Mouse (Mus musculus): ENCODE measurements around the gene Olfr1271. TPM values are rescaled to one million over a fixed set of nuclear protein-coding genes. Genes with fewer than 3 reads are reported as not detected.
"Not testable (repeated sequence)": the region's sequence is repeated elsewhere in the genome, so short reads cannot be mapped to it uniquely, and the experiment has no call there.

Olfr1271 gene
- not detected in 2 replicates for polyA plus RNA-seq (2014; fragmentation: Nextera tagmentation; extraction: Ambion mirVana)

GRCm38 (mm10) chr2:90270932-90271331 is at the start of gene Olfr1271:
Olfr1271 (minus strand) TSS chr2:90271032.
- no peak within 1 kb of the TSS for H3K4me3 ChIP-seq (ENCODE audit: low read depth, low read length)
- H3K27me3 ChIP-seq (ENCODE audit: control insufficient read depth, insufficient read depth, low read length) = no peaks in the 10 kb centered on the region
- no peak within 1 kb of the TSS for H3K4me2 ChIP-seq (ENCODE audit: low read depth, severe bottlenecking)
- H3K4me1 ChIP-seq (ENCODE audit: control insufficient read depth, insufficient read depth, low read length) = no peaks in the 10 kb centered on the region
- DNase-seq (ENCODE audit: low spot score) = no peak
- H3K36me3 ChIP-seq (ENCODE audit: control insufficient read depth, insufficient read depth, low read length) = no peaks in the 10 kb centered on the region
- H3K9ac ChIP-seq (ENCODE audit: low read length) = no peak within 1 kb of the TSS
- ATAC-seq (ENCODE audit: insufficient number of reproducible peaks, low FRiP score, low TSS enrichment, low read depth) = no peak
- WGBS = 91% methylated on average over 2 of the region's 2 CpGs
- no peaks in the 10 kb centered on the region for H3K9me3 ChIP-seq (ENCODE audit: control insufficient read depth, low read length)
- H3K27ac ChIP-seq (replicated peaks; ENCODE audit: low read depth, low read length) = no peak within 1 kb of the TSS

DNA sequence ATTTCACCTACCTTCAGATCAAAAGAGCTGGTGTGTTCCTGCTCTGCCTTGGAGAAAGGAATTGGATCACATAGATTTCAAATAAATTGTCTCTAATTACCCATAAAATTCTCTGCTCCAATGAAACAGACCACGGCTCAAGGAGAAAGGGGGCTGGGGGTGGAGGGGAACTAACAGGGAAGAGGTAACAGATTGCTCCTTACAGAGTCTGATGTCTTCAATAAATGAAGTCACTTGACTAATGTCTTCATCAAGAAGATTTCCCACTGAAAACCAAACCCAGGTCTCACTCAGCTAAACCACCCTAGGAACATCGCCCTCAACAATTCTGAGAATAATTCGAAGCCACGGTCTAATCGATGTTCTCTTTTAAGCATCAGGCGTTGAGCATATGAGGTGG is 21.9 kb upstream of the Olfr1271 start, which contains the start of gene Olfr1272:
Gene Olfr1272 (minus strand): TSS at position 101 of the 400 bp plus-strand sequence.
- 91% methylated on average over 6 of the region's 6 CpGs for WGBS
- Histone ChIP-seq H3K4me3 (ENCODE audit: low read depth, low read length) (no peak within 1 kb of the TSS), H3K36me3 (ENCODE audit: control insufficient read depth, insufficient read depth, low read length) (no peaks in the 10 kb centered on the region), H3K27ac (replicated peaks; ENCODE audit: low read depth, low read length) (no peak within 1 kb of the TSS), H3K9ac (ENCODE audit: low read length) (no peak within 1 kb of the TSS), H3K4me2 (ENCODE audit: low read depth, severe bottlenecking) (no peak within 1 kb of the TSS), H3K4me1 (ENCODE audit: control insufficient read depth, insufficient read depth, low read length) (no peaks in the 10 kb centered on the region), H3K27me3 (ENCODE audit: control insufficient read depth, insufficient read depth, low read length) (no peaks in the 10 kb centered on the region), H3K9me3 (ENCODE audit: control insufficient read depth, low read length) (no peaks in the 10 kb centered on the region)
- no peak for DNase-seq (ENCODE audit: low spot score)
- no peak for ATAC-seq (ENCODE audit: insufficient number of reproducible peaks, low FRiP score, low TSS enrichment, low read depth)

DNA sequence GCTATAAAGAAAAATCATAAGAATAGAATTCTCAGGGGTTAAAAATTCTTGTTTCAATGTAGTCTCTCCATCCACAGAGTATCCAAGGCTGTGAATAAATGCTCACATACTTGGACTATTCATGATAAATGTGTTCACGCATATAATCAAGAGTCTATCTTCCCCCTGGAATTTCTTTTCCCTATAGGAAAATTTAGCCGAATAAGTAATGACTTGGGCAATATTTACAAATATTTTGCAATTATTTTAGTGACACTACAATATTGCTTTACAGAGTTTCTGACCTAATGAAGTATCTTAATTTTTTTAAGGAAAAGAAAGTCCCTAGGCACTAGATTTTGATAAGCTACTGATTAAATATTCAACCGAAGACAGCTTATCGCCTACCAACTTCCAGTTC is 13.3 kb downstream of the Olfr1271 start, which contains the start of gene Olfr142:
Gene Olfr142 (minus strand): TSS at position 101 of the 400 bp plus-strand sequence.
- H3K9ac ChIP-seq (ENCODE audit: low read length) = no peak within 1 kb of the TSS
- H3K36me3 ChIP-seq (ENCODE audit: control insufficient read depth, insufficient read depth, low read length) = no peaks in the 10 kb centered on the region
- no peaks in the 10 kb centered on the region for H3K9me3 ChIP-seq (ENCODE audit: control insufficient read depth, low read length)
- no peak within 1 kb of the TSS for H3K4me3 ChIP-seq (ENCODE audit: low read depth, low read length)
- no peaks in the 10 kb centered on the region for H3K27me3 ChIP-seq (ENCODE audit: control insufficient read depth, insufficient read depth, low read length)
- no peak for ATAC-seq (ENCODE audit: insufficient number of reproducible peaks, low FRiP score, low TSS enrichment, low read depth)
- no peak for DNase-seq (ENCODE audit: low spot score)
- no peaks in the 10 kb centered on the region for H3K4me1 ChIP-seq (ENCODE audit: control insufficient read depth, insufficient read depth, low read length)
- no peak within 1 kb of the TSS for H3K27ac ChIP-seq (replicated peaks; ENCODE audit: low read depth, low read length)
- no peak within 1 kb of the TSS for H3K4me2 ChIP-seq (ENCODE audit: low read depth, severe bottlenecking)
- 97% methylated on average over 4 of the region's 4 CpGs for WGBS

GRCm38 (mm10) chr2:90224393-90224792 is 46.4 kb downstream of the Olfr1271 start, which contains the start of gene Olfr1506:
Olfr1506 (minus strand) TSS chr2:90224493.
- H3K9ac ChIP-seq (ENCODE audit: low read length); H3K27me3 ChIP-seq (ENCODE audit: control insufficient read depth, insufficient read depth, low read length); H3K27ac ChIP-seq (replicated peaks; ENCODE audit: low read depth, low read length); DNase-seq (ENCODE audit: low spot score); ATAC-seq (ENCODE audit: insufficient number of reproducible peaks, low FRiP score, low TSS enrichment, low read depth); H3K9me3 ChIP-seq (ENCODE audit: control insufficient read depth, low read length); H3K4me2 ChIP-seq (ENCODE audit: low read depth, severe bottlenecking); H3K4me3 ChIP-seq (ENCODE audit: low read depth, low read length); H3K4me1 ChIP-seq (ENCODE audit: control insufficient read depth, insufficient read depth, low read length); H3K36me3 ChIP-seq (ENCODE audit: control insufficient read depth, insufficient read depth, low read length): not testable (repeated sequence)
- WGBS = no CpG with 5 or more reads among the region's 6 CpGs

Other genes starting within 250 kb of the Olfr1271 start
- not detected in 2 replicates for gene Olfr1264, start 245.5 kb downstream of the Olfr1271 start, polyA plus RNA-seq (2014; fragmentation: Nextera tagmentation; extraction: Ambion mirVana)
- not detected in 2 replicates for gene Olfr1265, start 235.7 kb downstream of the Olfr1271 start, polyA plus RNA-seq (2014; fragmentation: Nextera tagmentation; extraction: Ambion mirVana)
- not detected in 2 replicates for gene Olfr140, start 207.4 kb downstream of the Olfr1271 start, polyA plus RNA-seq (2014; fragmentation: Nextera tagmentation; extraction: Ambion mirVana)
- not detected in 2 replicates for gene Olfr1269, start 149.6 kb downstream of the Olfr1271 start, polyA plus RNA-seq (2014; fragmentation: Nextera tagmentation; extraction: Ambion mirVana)
- gene Olfr32, start 128.7 kb downstream of the Olfr1271 start, polyA plus RNA-seq (2014; fragmentation: Nextera tagmentation; extraction: Ambion mirVana) = not detected in 2 replicates
- gene Olfr1270, start 117.9 kb downstream of the Olfr1271 start, polyA plus RNA-seq (2014; fragmentation: Nextera tagmentation; extraction: Ambion mirVana) = not detected in 2 replicates
- not detected in 2 replicates for gene Olfr1506, start 46.5 kb downstream of the Olfr1271 start, polyA plus RNA-seq (2014; fragmentation: Nextera tagmentation; extraction: Ambion mirVana)
- gene Olfr142, start 13.4 kb downstream of the Olfr1271 start, polyA plus RNA-seq (2014; fragmentation: Nextera tagmentation; extraction: Ambion mirVana) = not detected in 2 replicates
- gene Olfr1272, start 21.8 kb upstream of the Olfr1271 start, polyA plus RNA-seq (2014; fragmentation: Nextera tagmentation; extraction: Ambion mirVana) = not detected in 2 replicates
- not detected in 2 replicates for gene Gm13769, start 51.2 kb upstream of the Olfr1271 start, polyA plus RNA-seq (2014; fragmentation: Nextera tagmentation; extraction: Ambion mirVana)
- gene Olfr1274-ps, start 127.7 kb upstream of the Olfr1271 start, polyA plus RNA-seq (2014; fragmentation: Nextera tagmentation; extraction: Ambion mirVana) = not detected in 2 replicates